Comparison of ENCODE assay signal across 25 mouse cellular contexts in genomic region chr5:116228414-116228813, GRCm38 (mm10).
"Had no signal": no experiment of that assay in that cellular context is flagged by ENCODE, and none has a peak within 500 bp of the region (broad histone marks: within the 10 kb centered on the region; RNA-seq: fewer than 3 reads in every experiment).

No protein-coding gene starts in this region.

- H3K9ac ChIP-seq: kidney, embryonic 15.5 days; limb, embryonic 13.5 days; liver, embryonic 12.5 days; liver, embryonic 15.5 days; lung, embryonic 15.5 days had no signal

- H3K9me3 ChIP-seq: kidney, embryonic 15.5 days; limb, embryonic 10.5 days; limb, embryonic 13.5 days; liver, embryonic 12.5 days; liver, embryonic 15.5 days; lung, embryonic 15.5 days had no signal

- H3K27ac ChIP-seq: kidney, embryonic 15.5 days; limb, embryonic 10.5 days; limb, embryonic 13.5 days; liver, embryonic 12.5 days; liver, embryonic 15.5 days; lung, embryonic 15.5 days; stomach, postnatal 0 days had no signal

- ATAC-seq: liver, embryonic 12.5 days had no signal

- H3K4me2 ChIP-seq: kidney, embryonic 15.5 days; limb, embryonic 13.5 days; liver, embryonic 12.5 days; liver, embryonic 15.5 days; lung, embryonic 15.5 days; midbrain, embryonic 11.5 days had no signal

- H3K4me3 ChIP-seq: kidney, embryonic 15.5 days; limb, embryonic 10.5 days; limb, embryonic 13.5 days; liver, embryonic 12.5 days; liver, embryonic 15.5 days; lung, embryonic 15.5 days; megakaryocyte, embryonic 14.5 days had no signal

- H3K27me3 ChIP-seq: liver, embryonic 12.5 days; liver, embryonic 15.5 days; lung, embryonic 15.5 days; megakaryocyte, embryonic 14.5 days had no signal

- DNase-seq: kidney, adult 11 months; kidney, adult 8-10 months; kidney, postnatal 10 days; kidney, postnatal 4 days; layer of hippocampus, adult 9-11 months; layer of hippocampus, postnatal 36 days; liver; lung, adult 18-20 months; lung, postnatal 10 days; lung, postnatal 36 days; right cerebral cortex, adult 18-20 months; right cerebral cortex, postnatal 14 days; right cerebral cortex, postnatal 4 days; thymus, adult 2 months; thymus, postnatal 14 days; thymus, postnatal 4 days had no signal

- H3K36me3 ChIP-seq: kidney, embryonic 15.5 days; limb, embryonic 10.5 days; limb, embryonic 13.5 days; liver, embryonic 12.5 days; liver, embryonic 15.5 days; lung, embryonic 15.5 days had no signal

- H3K4me1 ChIP-seq: liver, embryonic 12.5 days; liver, embryonic 15.5 days; lung, embryonic 15.5 days; megakaryocyte, embryonic 14.5 days had no signal
